Mouse (Mus musculus) kidney, postnatal 25 days (tissue): Measurements from ENCODE around the gene Tmem179b.

Source experiments
- DNase-seq, 2 experiments: peaks; one replicate each; pipeline ENCODE4 v3.0.0; 2021; ENCODE audit warnings: mixed read lengths in 2 of 2

The Tmem179b gene

GRCm38 (mm10) chr19:8774951-8775421, 719 bp upstream of the Tmem179b start:
- peak in 1 of 2 experiments; percentile 56 for DNase-seq

- peak in 1 of 2 experiments; percentile 29 for DNase-seq
Observed at GRCm38 (mm10) chr19:8773409-8773808, 858 bp downstream of the Tmem179b start.

- no peak for DNase-seq
Observed at GRCm38 (mm10) chr19:8772996-8773395, 1.3 kb downstream of the Tmem179b start.

- DNase-seq: peak; percentile 83 to 91
Observed at GRCm38 (mm10) chr19:8770567-8771270, 3.5 kb downstream of the Tmem179b start, which contains the start of gene Tmem223. Gene Tmem223, plus strand, starts transcription at chr19:8770996.

- DNase-seq: no peak
Observed at GRCm38 (mm10) chr19:8765562-8765961, 8.7 kb downstream of the Tmem179b start.

- DNase-seq: no peak
Observed at GRCm38 (mm10) chr19:8763276-8763675, 11.0 kb downstream of the Tmem179b start.

- no peak for DNase-seq
Observed at GRCm38 (mm10) chr19:8760757-8761156, 13.5 kb downstream of the Tmem179b start.

- DNase-seq: no peak
Observed at GRCm38 (mm10) chr19:8758899-8759298, 15.4 kb downstream of the Tmem179b start.

- no peak for DNase-seq
Observed at GRCm38 (mm10) chr19:8757471-8757998, 16.7 kb downstream of the Tmem179b start.

- peak; percentile 95 to 96 for DNase-seq
Observed at GRCm38 (mm10) chr19:8756635-8757387, 17.5 kb downstream of the Tmem179b start, which contains the start of gene Nxf1. Gene Nxf1, plus strand, starts transcription at chr19:8757073.

GRCm38 (mm10) chr19:8755652-8756051, 18.6 kb downstream of the Tmem179b start:
- no peak for DNase-seq

GRCm38 (mm10) chr19:8747368-8747767, 26.9 kb downstream of the Tmem179b start:
- no peak for DNase-seq

- no peak for DNase-seq
Observed at GRCm38 (mm10) chr19:8745382-8745781, 28.9 kb downstream of the Tmem179b start.

GRCm38 (mm10) chr19:8742176-8742575, 32.1 kb downstream of the Tmem179b start:
- no peak for DNase-seq

GRCm38 (mm10) chr19:8741243-8741869, 32.9 kb downstream of the Tmem179b start, which contains the start of gene Stx5a:
Gene Stx5a, plus strand, starts transcription at chr19:8741413.
- DNase-seq: peak; percentile 98 to 99

- peak in 1 of 2 experiments; percentile 45 for DNase-seq
Observed at GRCm38 (mm10) chr19:8740603-8741002, 33.7 kb downstream of the Tmem179b start, which contains the start of gene 1700092M07Rik. Gene 1700092M07Rik, plus strand, starts transcription at chr19:8740718.

- no peak for DNase-seq
Observed at GRCm38 (mm10) chr19:8739646-8740045, 34.6 kb downstream of the Tmem179b start.

- no peak for DNase-seq
Observed at GRCm38 (mm10) chr19:8738911-8739310, 35.4 kb downstream of the Tmem179b start.

- no peak for DNase-seq
Observed at GRCm38 (mm10) chr19:8736160-8736467, 38.2 kb downstream of the Tmem179b start.

GRCm38 (mm10) chr19:8735389-8736159, 38.7 kb downstream of the Tmem179b start, which contains the start of gene Wdr74:
Gene Wdr74, plus strand, starts transcription at chr19:8735827.
- peak; percentile 94 to 95 for DNase-seq

- no peak for DNase-seq
Observed at GRCm38 (mm10) chr19:8734334-8734733, 39.9 kb downstream of the Tmem179b start.
